Mouse (Mus musculus): ENCODE measurements at regions not wholly inside any gene's neighbourhood (a gene's known extent, or its start where the extent isn't known, plus 50 kb on each side); places are given as distances from the start of the nearest gene placed in this dataset.
A peak's percentile ranks its signal among the peaks of the same experiment; 100 is the strongest.
"Not testable (repeated sequence)": the region's sequence is repeated elsewhere in the genome, so short reads cannot be mapped to it uniquely, and the experiment has no call there.

- DNase-seq (ENCODE audit: extremely low spot score in 1 of 2, low spot score in 2 of 2), result no peak
- intact Hi-C loops (cut with DNase I), result no loop called here
These were observed 249.4 kb upstream of the Akr1e1 start for GRCm38 (mm10) chr13:4858341-4858740.

- DNase-seq (ENCODE audit: extremely low spot score in 1 of 2, low spot score in 2 of 2); intact Hi-C loops (cut with DNase I): not testable (repeated sequence)
These were observed 230.5 kb upstream of the Akr1e1 start for GRCm38 (mm10) chr13:4839481-4839880.

DNA sequence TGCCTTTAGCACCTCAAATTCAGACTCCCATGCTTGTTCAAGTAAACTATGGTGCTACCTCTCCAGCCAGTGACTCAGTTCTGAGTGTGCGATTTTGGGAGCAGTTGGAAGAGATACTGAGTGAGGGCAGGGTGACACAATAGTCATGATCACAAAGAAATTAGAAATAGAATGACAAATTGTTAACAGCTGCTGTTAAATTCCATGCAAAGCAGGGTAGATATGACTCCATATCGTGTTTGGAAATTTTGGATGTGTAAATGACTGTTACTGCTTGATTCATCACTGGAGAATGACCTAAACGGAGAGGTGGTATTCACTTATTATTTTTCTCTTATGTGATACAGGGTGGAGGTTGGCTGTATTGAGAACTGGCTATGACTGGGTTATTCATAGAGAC, 217.8 kb upstream of the Akr1e1 start:
- intact Hi-C loops (cut with DNase I), result no loop called here
- no peak for DNase-seq (ENCODE audit: extremely low spot score in 1 of 2, low spot score in 2 of 2)

DNA sequence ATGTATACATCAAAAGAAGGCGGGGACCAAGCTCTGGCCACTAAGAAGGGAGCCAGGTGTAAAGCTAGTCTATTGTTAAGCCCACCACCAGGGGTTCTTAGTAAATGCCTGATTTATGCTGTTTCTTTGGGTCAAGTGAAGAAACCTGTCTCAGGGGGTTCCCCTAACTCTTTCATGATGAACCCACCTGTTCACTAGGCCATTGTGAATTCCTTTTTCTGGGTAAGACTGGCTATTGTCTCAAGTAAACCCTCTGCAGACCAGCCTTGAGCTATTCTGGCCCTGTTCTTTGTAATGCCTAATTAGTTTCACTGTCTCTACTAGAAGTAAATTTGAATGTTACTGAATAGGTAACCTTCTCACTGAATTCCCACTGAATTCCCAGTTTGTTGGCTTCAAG, 216.8 kb upstream of the Akr1e1 start:
- intact Hi-C loops (cut with DNase I); DNase-seq (ENCODE audit: extremely low spot score in 1 of 2, low spot score in 2 of 2): not testable (repeated sequence)

DNA sequence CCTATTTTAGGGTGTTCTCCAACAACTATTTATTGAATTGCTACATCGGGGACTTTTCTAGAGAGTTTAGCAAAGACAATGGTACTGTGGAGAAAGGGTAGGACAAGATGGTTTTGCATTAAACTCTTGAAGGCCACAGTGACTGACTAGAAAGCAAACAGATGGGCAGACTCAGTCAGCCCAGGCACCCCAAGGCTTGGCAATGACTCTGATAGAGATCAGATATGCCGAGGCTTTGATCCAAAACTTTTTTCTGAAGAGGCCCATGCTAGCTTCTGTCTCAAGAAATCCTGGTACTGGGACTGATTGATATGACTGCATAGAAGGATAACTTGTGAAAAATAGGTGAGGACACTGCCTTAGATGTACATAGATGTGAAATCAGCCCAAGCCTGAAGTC, 197.9 kb upstream of the Akr1e1 start:
- intact Hi-C loops (cut with DNase I), result no loop called here
- no peak for DNase-seq (ENCODE audit: extremely low spot score in 1 of 2, low spot score in 2 of 2)

DNA sequence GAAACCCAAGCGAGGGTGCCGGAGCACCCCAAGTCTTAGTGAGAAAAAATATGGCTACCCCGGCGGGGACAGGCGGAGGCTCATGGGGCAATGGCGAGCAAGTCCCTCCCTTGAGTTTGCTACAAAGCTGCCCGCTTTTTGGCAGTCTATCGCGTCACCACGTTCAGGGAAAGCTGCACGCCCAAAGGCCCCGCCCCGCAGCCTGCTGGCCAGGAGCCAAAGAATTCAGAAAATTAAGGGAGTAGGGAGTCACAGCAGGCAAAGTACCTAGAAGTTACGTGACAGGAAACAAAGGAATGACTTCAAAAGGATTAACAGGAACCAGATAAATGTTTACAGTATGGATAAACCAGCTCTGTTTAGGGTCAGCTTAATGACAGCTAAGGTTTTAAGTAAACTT, 191.7 kb upstream of the Akr1e1 start:
- intact Hi-C loops (cut with DNase I), result no loop called here
- peak in 1 of 2 experiments; percentile 19 for DNase-seq (ENCODE audit: extremely low spot score in 1 of 2, low spot score in 2 of 2)

DNA sequence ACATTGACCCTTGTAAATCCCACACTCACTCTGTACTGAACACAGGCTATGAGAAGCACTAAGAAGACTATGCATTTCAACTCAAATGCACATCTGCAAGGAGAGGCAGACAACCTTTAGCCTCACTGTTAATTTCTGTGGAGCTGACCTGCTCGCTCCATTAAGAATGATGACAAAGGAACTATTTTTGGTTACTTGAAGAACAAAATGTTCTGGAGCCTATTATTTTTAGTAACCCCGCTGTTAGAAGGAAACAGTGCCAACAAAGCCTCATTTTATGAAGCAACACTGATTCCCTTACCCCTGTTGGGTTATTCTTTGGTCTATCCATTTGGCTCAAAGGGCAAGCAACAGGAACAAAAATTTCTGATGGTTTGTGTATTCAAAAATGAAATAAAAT, 182.2 kb upstream of the Akr1e1 start:
- DNase-seq (ENCODE audit: extremely low spot score in 1 of 2, low spot score in 2 of 2), result no peak
- intact Hi-C loops (cut with DNase I), result no loop called here

DNA sequence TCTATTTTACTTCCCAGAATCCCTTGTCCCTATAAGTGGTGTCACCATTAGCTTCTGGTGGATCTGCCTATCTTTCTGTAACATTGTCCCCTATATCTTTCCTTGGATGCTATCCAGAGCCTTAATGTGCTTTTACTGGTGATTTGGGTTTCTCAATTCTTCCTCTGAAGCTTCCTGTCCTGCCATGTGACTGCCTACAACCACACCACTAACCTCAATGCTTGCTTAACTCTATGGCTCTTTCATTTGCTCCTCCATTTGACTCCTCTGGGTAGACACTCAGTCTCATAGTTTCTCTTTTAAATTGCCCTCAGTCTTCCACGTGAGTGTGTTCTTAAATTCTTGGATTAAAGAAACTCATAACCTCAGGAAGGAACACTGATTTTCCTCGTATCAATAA, 181.4 kb upstream of the Akr1e1 start:
- intact Hi-C loops (cut with DNase I), result no loop called here

GRCm38 (mm10) chr13:4783290-4783689, 174.3 kb upstream of the Akr1e1 start:
- intact Hi-C loops (cut with DNase I), result no loop called here
- no peak for DNase-seq (ENCODE audit: extremely low spot score in 1 of 2, low spot score in 2 of 2)

More for the DNA sequence above, 181.4 kb upstream of the Akr1e1 start:
- no peak for DNase-seq (ENCODE audit: extremely low spot score in 1 of 2, low spot score in 2 of 2)

DNA sequence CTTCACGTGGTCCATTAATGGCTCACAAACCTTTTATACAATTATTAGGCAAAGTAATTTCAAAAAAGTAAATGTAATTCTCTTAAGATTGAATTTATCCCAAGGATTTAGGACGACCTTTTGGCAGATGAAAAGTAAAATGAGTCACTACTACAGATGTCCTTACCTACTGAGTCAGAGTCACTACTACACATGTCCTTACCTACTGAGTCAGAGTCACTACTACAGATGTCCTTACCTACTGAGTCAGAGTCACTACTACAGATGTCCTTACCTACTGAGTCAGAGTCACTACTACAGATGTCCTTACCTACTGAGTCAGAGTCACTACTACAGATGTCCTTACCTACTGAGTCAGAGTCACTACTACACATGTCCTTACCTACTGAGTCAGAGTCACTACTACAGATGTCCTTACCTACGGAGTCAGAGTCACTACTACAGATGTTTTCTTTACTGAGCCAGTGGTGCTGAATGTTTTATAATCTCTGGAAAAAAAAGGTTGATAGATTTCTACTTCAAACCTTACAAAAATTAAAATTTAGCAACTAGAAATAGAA, 169.4 kb upstream of the Akr1e1 start:
- not testable (repeated sequence) for DNase-seq (ENCODE audit: extremely low spot score in 1 of 2, low spot score in 2 of 2)
- intact Hi-C loops (cut with DNase I), result loop anchor here (10.0 kb wide), 2 partner anchors 1086 to 1696 kb away; partner anchors contain the start of gene Klf6

GRCm38 (mm10) chr13:4776855-4777254, 167.9 kb upstream of the Akr1e1 start:
- intact Hi-C loops (cut with DNase I), result loop anchor here (10.0 kb wide), 2 partner anchors 1088 to 1698 kb away; partner anchors contain the start of gene Klf6
- peak; percentile 13 to 37 for DNase-seq (ENCODE audit: extremely low spot score in 1 of 2, low spot score in 2 of 2)

DNA sequence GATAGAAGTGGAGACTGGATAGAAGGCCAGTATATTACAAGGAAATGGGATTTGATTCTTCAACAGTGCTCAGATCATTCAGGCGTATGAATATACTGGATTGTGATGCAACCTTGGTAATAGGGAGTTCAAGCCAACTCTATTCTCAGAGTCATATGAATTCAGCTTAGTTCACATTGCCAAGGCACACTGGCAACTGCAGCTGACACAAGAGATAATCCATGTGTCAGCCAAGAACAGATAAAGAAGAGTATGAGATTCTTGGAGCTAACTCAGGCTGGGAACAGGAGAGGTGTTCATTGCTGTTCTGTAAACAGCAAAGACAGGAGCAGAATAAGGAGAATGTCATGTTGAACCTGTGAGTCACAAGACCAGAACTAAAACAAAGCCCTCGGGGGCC, 163.3 kb upstream of the Akr1e1 start:
- intact Hi-C loops (cut with DNase I), result loop anchor here (10.0 kb wide), 2 partner anchors 1092 to 1702 kb away; partner anchors contain the start of gene Klf6

DNA sequence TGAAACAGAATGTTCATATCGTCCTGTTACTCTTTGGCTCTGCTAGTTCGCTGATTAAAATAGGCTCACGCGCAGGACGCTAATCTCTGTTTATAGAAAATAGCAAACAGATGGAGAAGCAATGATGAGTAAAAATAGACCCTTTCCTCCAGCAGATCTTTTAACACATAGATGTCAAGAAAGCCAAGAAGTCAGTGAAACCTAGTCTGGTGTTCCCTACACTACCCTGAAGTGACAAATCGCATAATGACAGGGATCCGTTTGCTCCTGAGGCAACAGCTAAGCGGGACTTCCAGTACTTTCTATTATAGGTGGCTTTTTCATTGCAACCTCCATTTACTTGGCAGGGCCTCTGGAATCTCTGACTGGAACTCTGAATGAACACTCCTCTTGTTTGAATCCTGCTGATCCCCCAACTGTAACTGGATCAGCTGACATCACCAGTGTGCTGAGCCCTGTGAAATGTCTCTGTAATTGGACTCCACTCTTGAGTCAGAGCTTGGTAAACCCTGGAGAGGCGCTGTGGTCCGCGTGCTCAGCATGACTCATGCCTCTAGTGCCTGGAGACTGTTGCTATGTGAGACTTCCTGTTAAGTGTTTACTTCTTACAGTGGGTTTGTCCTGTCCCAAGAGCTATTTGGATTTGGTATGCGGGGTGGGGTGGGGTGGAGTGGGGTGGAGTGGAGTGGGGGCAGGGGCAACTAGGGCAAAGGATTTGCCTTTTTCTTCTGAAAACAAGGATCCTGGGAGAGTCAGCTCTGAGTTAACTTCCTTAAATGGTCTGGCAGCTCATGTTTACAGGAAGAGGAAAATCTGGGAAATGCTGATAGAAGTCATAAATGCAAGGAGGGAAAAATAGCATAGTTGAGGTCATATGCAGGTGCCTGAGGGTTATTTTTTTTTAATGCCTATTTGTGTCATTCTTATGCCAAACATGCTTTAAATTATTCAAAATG, 162.4 kb upstream of the Akr1e1 start:
- intact Hi-C loops (cut with DNase I), result loop anchor here (10.0 kb wide), 2 partner anchors 1093 to 1703 kb away; partner anchors contain the start of gene Klf6
- DNase-seq (ENCODE audit: extremely low spot score in 1 of 2, low spot score in 2 of 2), result peak; percentile 78 to 83

More for the DNA sequence above, 163.3 kb upstream of the Akr1e1 start:
- DNase-seq (ENCODE audit: extremely low spot score in 1 of 2, low spot score in 2 of 2), result no peak

DNA sequence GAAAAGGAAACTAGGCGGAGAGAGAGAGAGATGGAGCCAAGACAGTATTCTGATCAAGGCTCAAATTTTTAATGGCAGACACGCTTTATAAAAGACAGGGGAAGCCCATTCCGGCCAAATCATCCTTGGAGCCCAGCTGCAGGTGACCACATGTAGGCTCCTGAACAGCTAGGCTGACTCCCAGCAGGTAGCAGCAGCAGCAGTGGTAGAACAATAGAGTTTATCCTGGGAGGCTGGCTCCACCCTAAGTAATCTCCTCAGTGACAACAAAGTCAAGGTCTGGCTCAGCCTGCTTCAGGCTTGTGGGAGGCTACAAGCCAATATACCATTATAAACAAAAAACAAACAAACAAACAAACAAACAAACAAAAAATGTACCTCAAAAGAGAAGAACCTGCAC, 151.0 kb upstream of the Akr1e1 start:
- DNase-seq (ENCODE audit: extremely low spot score in 1 of 2, low spot score in 2 of 2), result no peak
- intact Hi-C loops (cut with DNase I), result no loop called here

DNA sequence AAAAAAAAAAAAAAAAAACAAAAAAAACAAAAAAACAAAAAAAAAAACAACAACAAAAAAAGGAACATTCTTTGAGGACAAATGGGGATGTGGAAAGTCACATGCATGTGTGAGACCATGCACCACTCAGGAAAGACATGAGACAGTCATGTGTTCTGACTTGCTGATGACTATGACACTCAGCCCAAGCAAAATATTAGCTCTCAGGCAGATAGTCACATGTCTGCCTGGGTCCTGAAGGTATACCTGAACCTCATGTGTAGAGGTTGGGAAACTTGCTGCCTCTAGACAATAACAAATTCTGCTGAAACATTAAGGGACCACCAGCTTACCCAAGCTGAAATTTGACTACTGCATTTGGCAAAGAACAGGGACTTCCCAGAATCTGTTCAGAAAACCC, 147.6 kb upstream of the Akr1e1 start:
- intact Hi-C loops (cut with DNase I), result no loop called here

DNA sequence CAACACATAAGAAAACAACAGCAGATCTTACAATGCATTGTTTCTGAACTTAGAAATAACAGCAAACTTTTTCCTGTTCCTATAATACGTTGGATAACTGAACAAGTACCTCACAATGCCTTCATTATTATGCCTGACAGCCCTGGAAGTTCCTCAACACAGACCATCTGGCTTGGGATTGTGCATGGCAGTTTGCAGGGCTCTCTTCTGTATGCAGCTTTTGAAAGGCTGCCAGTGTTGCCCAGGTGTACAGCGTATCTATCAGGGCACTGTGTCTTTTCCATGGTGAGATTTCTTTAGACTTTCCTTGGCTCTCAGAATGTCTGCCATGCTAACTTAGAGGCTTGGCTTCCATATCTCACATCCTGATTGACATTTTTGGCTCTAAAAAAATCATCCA, 134.0 kb upstream of the Akr1e1 start:
- no peak for DNase-seq (ENCODE audit: extremely low spot score in 1 of 2, low spot score in 2 of 2)
- intact Hi-C loops (cut with DNase I), result no loop called here

More for the DNA sequence above, 147.6 kb upstream of the Akr1e1 start:
- DNase-seq (ENCODE audit: extremely low spot score in 1 of 2, low spot score in 2 of 2), result no peak

GRCm38 (mm10) chr13:4716299-4716698, 107.3 kb upstream of the Akr1e1 start:
- DNase-seq (ENCODE audit: extremely low spot score in 1 of 2, low spot score in 2 of 2); intact Hi-C loops (cut with DNase I): not testable (repeated sequence)

DNA sequence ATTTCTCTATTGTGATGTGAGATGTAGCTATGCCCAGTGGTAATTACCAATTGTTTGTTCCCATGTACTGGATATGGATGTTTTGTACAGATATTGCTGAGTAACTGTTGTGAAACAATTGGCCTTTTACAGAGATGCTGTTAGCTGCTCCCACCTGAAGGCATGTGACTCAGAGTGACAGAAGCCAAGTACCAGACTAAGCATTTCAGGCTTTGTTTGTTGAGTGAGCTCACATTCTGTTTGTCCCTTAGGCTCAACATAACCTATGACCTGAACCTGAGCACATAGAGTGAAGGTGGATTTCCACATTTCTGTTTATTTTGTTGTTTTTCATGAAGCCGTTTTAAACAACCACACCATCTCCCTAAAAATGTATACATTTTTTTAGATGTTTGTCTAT, 105.8 kb upstream of the Akr1e1 start:
- DNase-seq (ENCODE audit: extremely low spot score in 1 of 2, low spot score in 2 of 2), result no peak
- intact Hi-C loops (cut with DNase I), result no loop called here

- no peak for DNase-seq (ENCODE audit: extremely low spot score in 1 of 2, low spot score in 2 of 2)
- intact Hi-C loops (cut with DNase I), result no loop called here
These were observed 103.7 kb upstream of the Akr1e1 start for GRCm38 (mm10) chr13:4712698-4713097.

- DNase-seq (ENCODE audit: extremely low spot score in 1 of 2, low spot score in 2 of 2); intact Hi-C loops (cut with DNase I): not testable (repeated sequence)
These were observed 90.6 kb upstream of the Akr1e1 start for GRCm38 (mm10) chr13:4699591-4699990.
